Mouse (Mus musculus): ENCODE results near the gene Nck2. TPM values are rescaled to one million over a fixed set of nuclear protein-coding genes. Genes with fewer than 3 reads are reported as not detected.

Gene Nck2
- polyA plus RNA-seq, 2 experiments = 8.4 to 9.0 TPM

GRCm38 (mm10) chr1:43536266-43536665 is 91.9 kb downstream of the Nck2 start:
- H3K27ac ChIP-seq = no peak overlapping the region
- DNase-seq (ENCODE audit: low read depth in 3 of 3, low spot score in 3 of 3) = no peak
- no peak overlapping the region for H3K9ac ChIP-seq (replicated peaks)
- ATAC-seq (ENCODE audit: insufficient read depth) = no peak
- no peaks in the 10 kb centered on the region for H3K27me3 ChIP-seq (ENCODE audit: control insufficient read depth, insufficient read depth, low read length)
- peaks cover 35 to 61% of the 10 kb centered on the region in 2 experiments for H3K4me1 ChIP-seq (replicated peaks; ENCODE audit: control insufficient read depth in 2 of 2, insufficient read depth in 2 of 2, low read length in 1 of 2)
- no peak for TF ChIP-seq CTCF (IDR thresholded peaks at IDR 0.05; ENCODE audit: low read depth)
- no peaks in the 10 kb centered on the region; the same call in 1 of the 2 replicates for H3K36me3 ChIP-seq (replicated peaks; ENCODE audit: control insufficient read depth, insufficient read depth, low read depth)
- H3K9me3 ChIP-seq (ENCODE audit: control insufficient read depth, low read length) = no peaks in the 10 kb centered on the region
- no peak overlapping the region for H3K4me3 ChIP-seq (ENCODE audit: insufficient read depth in 1 of 2, low read depth in 2 of 2, low read length in 2 of 2)
- 23% methylated on average over 2 of the region's 2 CpGs for WGBS (ENCODE audit: insufficient replicate concordance)
- H3K4me2 ChIP-seq (ENCODE audit: low read depth) = no peak overlapping the region

DNA sequence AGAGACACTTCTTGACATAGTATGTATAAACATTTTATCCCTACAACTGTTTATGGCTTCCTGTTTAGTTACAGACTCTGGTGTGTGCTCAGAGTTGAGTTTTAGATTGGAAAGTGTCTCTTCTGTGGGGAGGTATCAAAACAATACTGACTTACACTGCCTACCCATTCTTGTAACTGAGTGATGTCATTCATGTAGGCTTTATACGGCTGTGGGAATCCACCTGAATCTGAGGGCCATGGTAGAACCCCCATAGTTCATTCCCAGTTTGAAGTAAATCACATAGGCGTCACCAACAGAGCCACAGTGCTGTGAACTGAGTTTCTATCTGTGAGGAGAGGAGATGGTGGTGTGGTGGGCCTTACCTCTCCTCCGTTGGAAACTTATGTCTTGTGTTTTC is 92.6 kb downstream of the Nck2 start:
- Histone ChIP-seq H3K4me3 (ENCODE audit: insufficient read depth in 1 of 2, low read depth in 2 of 2, low read length in 2 of 2) (no peak overlapping the region), H3K27ac (no peak overlapping the region), H3K4me2 (ENCODE audit: low read depth) (no peak overlapping the region), H3K27me3 (ENCODE audit: control insufficient read depth, insufficient read depth, low read length) (no peaks in the 10 kb centered on the region), H3K9me3 (ENCODE audit: control insufficient read depth, low read length) (no peaks in the 10 kb centered on the region), H3K9ac (replicated peaks) (no peak overlapping the region), H3K4me1 (replicated peaks; ENCODE audit: control insufficient read depth in 2 of 2, insufficient read depth in 2 of 2, low read length in 1 of 2) (peaks cover 33 to 63% of the 10 kb centered on the region in 2 experiments), H3K36me3 (replicated peaks; ENCODE audit: control insufficient read depth, insufficient read depth, low read depth) (no peaks in the 10 kb centered on the region; the same call in 1 of the 2 replicates)
- no peak for DNase-seq (ENCODE audit: low read depth in 3 of 3, low spot score in 3 of 3)
- TF ChIP-seq EP300 (IDR thresholded peaks at IDR 0.05; ENCODE audit: low read depth) (no peak), CTCF (IDR thresholded peaks at IDR 0.05; ENCODE audit: low read depth) (no peak)
- 72% methylated on average over 3 of the region's 3 CpGs for WGBS (ENCODE audit: insufficient replicate concordance)
- ATAC-seq (ENCODE audit: insufficient read depth) = no peak

GRCm38 (mm10) chr1:43537496-43537895 is 93.1 kb downstream of the Nck2 start:
- ATAC-seq (ENCODE audit: insufficient read depth) (no peak), DNase-seq (ENCODE audit: low read depth in 3 of 3, low spot score in 3 of 3) (no peak)
- Histone ChIP-seq H3K27ac (no peak overlapping the region), H3K36me3 (replicated peaks; ENCODE audit: control insufficient read depth, insufficient read depth, low read depth) (no peaks in the 10 kb centered on the region; the same call in 1 of the 2 replicates), H3K4me1 (replicated peaks; ENCODE audit: control insufficient read depth in 2 of 2, insufficient read depth in 2 of 2, low read length in 1 of 2) (peaks cover 29 to 62% of the 10 kb centered on the region in 2 experiments), H3K4me3 (ENCODE audit: insufficient read depth in 1 of 2, low read depth in 2 of 2, low read length in 2 of 2) (no peak overlapping the region), H3K27me3 (ENCODE audit: control insufficient read depth, insufficient read depth, low read length) (no peaks in the 10 kb centered on the region), H3K4me2 (ENCODE audit: low read depth) (no peak overlapping the region), H3K9ac (replicated peaks) (no peak overlapping the region), H3K9me3 (ENCODE audit: control insufficient read depth, low read length) (no peaks in the 10 kb centered on the region)
- TF ChIP-seq CTCF (IDR thresholded peaks at IDR 0.05; ENCODE audit: low read depth) (no peak), EP300 (IDR thresholded peaks at IDR 0.05; ENCODE audit: low read depth) (no peak)

GRCm38 (mm10) chr1:43538716-43539115 is 94.3 kb downstream of the Nck2 start:
- no peak overlapping the region for H3K4me2 ChIP-seq (ENCODE audit: low read depth)
- H3K9me3 ChIP-seq (ENCODE audit: control insufficient read depth, low read length) = no peaks in the 10 kb centered on the region
- 19% methylated on average over 2 of the region's 2 CpGs for WGBS (ENCODE audit: insufficient replicate concordance)
- DNase-seq (ENCODE audit: low read depth in 3 of 3, low spot score in 3 of 3) = no peak
- no peak overlapping the region for H3K9ac ChIP-seq (replicated peaks)
- no peaks in the 10 kb centered on the region; the same call in 1 of the 2 replicates for H3K36me3 ChIP-seq (replicated peaks; ENCODE audit: control insufficient read depth, insufficient read depth, low read depth)
- TF ChIP-seq EP300 (IDR thresholded peaks at IDR 0.05; ENCODE audit: low read depth) (no peak), CTCF (IDR thresholded peaks at IDR 0.05; ENCODE audit: low read depth) (no peak)
- no peaks in the 10 kb centered on the region for H3K27me3 ChIP-seq (ENCODE audit: control insufficient read depth, insufficient read depth, low read length)
- H3K4me1 ChIP-seq (replicated peaks; ENCODE audit: control insufficient read depth in 2 of 2, insufficient read depth in 2 of 2, low read length in 1 of 2) = peaks cover 27 to 58% of the 10 kb centered on the region in 2 experiments
- H3K27ac ChIP-seq = no peak overlapping the region
- H3K4me3 ChIP-seq (ENCODE audit: insufficient read depth in 1 of 2, low read depth in 2 of 2, low read length in 2 of 2) = no peak overlapping the region
- no peak for ATAC-seq (ENCODE audit: insufficient read depth)

DNA sequence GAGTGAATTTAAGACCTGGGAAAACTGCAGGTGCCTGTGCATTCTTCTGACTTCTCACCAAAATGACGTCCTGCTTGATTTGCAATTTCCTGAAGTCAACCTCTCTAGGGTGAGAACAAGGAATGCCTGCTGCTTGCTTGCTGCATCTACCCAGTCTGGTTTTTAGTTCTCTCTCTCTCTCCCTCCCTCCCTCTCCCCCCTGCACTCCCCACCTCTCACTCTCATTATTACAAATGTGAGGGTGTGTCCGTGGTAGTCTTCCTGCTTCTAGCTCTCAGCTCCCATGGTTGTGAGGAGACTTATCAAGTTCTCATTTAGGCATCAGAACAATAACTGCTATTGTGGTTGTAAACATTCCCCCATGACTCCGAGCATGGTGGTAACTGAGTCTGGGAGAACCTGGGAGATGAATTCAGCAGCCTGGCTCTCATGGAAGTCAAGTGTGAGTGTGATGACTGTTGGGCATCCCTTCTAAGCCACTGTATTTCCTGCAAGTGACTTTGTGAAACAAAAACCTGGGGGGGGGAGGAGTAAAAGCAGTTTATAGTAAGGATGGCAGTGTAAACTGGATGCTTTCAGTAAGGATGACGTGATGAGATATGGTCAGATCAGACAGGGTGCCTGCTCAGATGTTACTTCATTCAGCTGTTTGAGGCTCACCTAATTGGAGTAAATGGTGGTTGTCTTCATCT is 95.5 kb downstream of the Nck2 start:
- ATAC-seq (ENCODE audit: insufficient read depth) (no peak), DNase-seq (ENCODE audit: low read depth in 3 of 3, low spot score in 3 of 3) (no peak)
- no peaks in the 10 kb centered on the region; the same call in 1 of the 2 replicates for H3K36me3 ChIP-seq (replicated peaks; ENCODE audit: control insufficient read depth, insufficient read depth, low read depth)
- 37% methylated on average over 4 of the region's 4 CpGs for WGBS (ENCODE audit: insufficient replicate concordance)
- no peaks in the 10 kb centered on the region for H3K27me3 ChIP-seq (ENCODE audit: control insufficient read depth, insufficient read depth, low read length)
- no peak overlapping the region for H3K27ac ChIP-seq
- no peaks in the 10 kb centered on the region for H3K9me3 ChIP-seq (ENCODE audit: control insufficient read depth, low read length)
- no peak overlapping the region for H3K4me2 ChIP-seq (ENCODE audit: low read depth)
- H3K9ac ChIP-seq (replicated peaks) = no peak overlapping the region
- peaks cover 16 to 47% of the 10 kb centered on the region in 2 experiments for H3K4me1 ChIP-seq (replicated peaks; ENCODE audit: control insufficient read depth in 2 of 2, insufficient read depth in 2 of 2, low read length in 1 of 2)
- no peak for TF ChIP-seq EP300 (IDR thresholded peaks at IDR 0.05; ENCODE audit: low read depth)
- no peak overlapping the region for H3K4me3 ChIP-seq (ENCODE audit: insufficient read depth in 1 of 2, low read depth in 2 of 2, low read length in 2 of 2)
